Mouse (Mus musculus): ENCODE data around the gene Sdccag8.

DNA sequence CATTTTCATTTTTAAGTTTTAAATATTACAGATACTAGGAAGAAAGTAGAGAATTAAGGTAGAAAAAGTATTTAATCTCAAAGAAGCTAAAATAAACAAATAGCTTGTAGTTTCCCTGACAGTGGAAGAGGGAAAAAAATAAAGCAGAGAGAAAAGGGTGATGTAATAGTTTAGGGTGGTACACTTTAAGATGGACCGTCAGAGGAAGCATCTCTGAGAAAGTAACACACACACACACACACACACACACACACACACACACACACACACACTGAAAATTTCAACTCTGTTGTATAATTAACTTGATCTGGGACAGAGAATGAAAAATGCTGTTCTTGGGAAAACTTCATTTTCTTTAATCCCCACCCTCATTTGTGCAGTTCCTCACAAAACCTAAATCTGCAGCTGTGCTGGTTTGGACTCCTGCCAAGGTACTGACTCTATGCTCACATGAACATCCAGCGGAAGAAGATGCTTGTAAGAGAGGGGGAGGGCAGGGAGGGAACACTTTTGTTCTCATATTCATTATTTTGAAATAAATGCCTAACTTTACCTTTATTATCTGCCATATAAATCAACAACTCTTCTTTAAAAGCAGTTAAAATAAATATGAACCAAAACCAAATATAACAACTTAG lies 13.6 kb upstream of the Sdccag8 start:
- TF ChIP-seq POLR2A (IDR thresholded peaks at IDR 0.05; ENCODE audit: insufficient read depth, low read length), result no peak
- no peak for TF ChIP-seq CTCF (IDR thresholded peaks at IDR 0.05; ENCODE audit: low read depth, low read length)
- TF ChIP-seq EP300 (IDR thresholded peaks at IDR 0.05; ENCODE audit: insufficient read depth, low read depth, low read length), result no peak

Measured in ES-Bruce4 (cell line).